Mouse (Mus musculus): ENCODE measurements around the gene Calm3. TPM values are rescaled to one million over a fixed set of nuclear protein-coding genes. Genes with fewer than 3 reads are reported as not detected.

Gene Calm3
- polyA plus RNA-seq, 1 experiment from 2014 or later = 127 TPM

GRCm38 (mm10) chr7:16931968-16932627 is 8.2 kb upstream of the Calm3 start:
- Histone ChIP-seq H3K4me3 (no peak overlapping the region), H3K4me1 (no peaks in the 10 kb centered on the region), H3K36me3 (no peaks in the 10 kb centered on the region), H3K27me3 (ENCODE audit: low read depth, poor library complexity, severe bottlenecking) (no peaks in the 10 kb centered on the region), H3K9me3 (replicated peaks) (no peaks in the 10 kb centered on the region), H3K27ac (no peak overlapping the region)
- 19% methylated on average over 14 of the region's 14 CpGs for WGBS
- peak; percentile 92 for DNase-seq (ENCODE audit: low spot score)

GRCm38 (mm10) chr7:16930850-16931249 is 6.9 kb upstream of the Calm3 start:
- Histone ChIP-seq H3K9me3 (replicated peaks) (no peaks in the 10 kb centered on the region), H3K27ac (no peak overlapping the region), H3K27me3 (ENCODE audit: low read depth, poor library complexity, severe bottlenecking) (no peaks in the 10 kb centered on the region), H3K36me3 (no peaks in the 10 kb centered on the region), H3K4me1 (no peaks in the 10 kb centered on the region), H3K4me3 (no peak overlapping the region)
- DNase-seq (ENCODE audit: low spot score) = peak; percentile 78
- 19% methylated on average over 1 of the region's 1 CpGs for WGBS

- no peaks in the 10 kb centered on the region for H3K36me3 ChIP-seq
- H3K27me3 ChIP-seq (ENCODE audit: low read depth, poor library complexity, severe bottlenecking) = no peaks in the 10 kb centered on the region
- H3K27ac ChIP-seq = no peak overlapping the region
- 42% methylated on average over 2 of the region's 2 CpGs for WGBS
- H3K4me3 ChIP-seq = no peak overlapping the region
- H3K9me3 ChIP-seq (replicated peaks) = no peaks in the 10 kb centered on the region
- no peak for DNase-seq (ENCODE audit: low spot score)
- no peaks in the 10 kb centered on the region for H3K4me1 ChIP-seq
These were observed 4.4 kb upstream of the Calm3 start for GRCm38 (mm10) chr7:16928341-16928740.

- H3K27me3 ChIP-seq (ENCODE audit: low read depth, poor library complexity, severe bottlenecking) = no peaks in the 10 kb centered on the region
- peak overlapping the region; percentile 85 for H3K4me3 ChIP-seq
- peaks cover 37% of the 10 kb centered on the region for H3K36me3 ChIP-seq
- peaks cover 45% of the 10 kb centered on the region for H3K4me1 ChIP-seq
- no peaks in the 10 kb centered on the region for H3K9me3 ChIP-seq (replicated peaks)
- under 1% methylated on average over 57 of the region's 57 CpGs for WGBS
- no peak for DNase-seq (ENCODE audit: low spot score)
- peak overlapping the region; percentile 96 for H3K27ac ChIP-seq
These were observed 454 bp downstream of the Calm3 start for GRCm38 (mm10) chr7:16923283-16924036.

GRCm38 (mm10) chr7:16922360-16922973 is 1.4 kb downstream of the Calm3 start:
- Histone ChIP-seq H3K9me3 (replicated peaks) (no peaks in the 10 kb centered on the region), H3K27ac (peak overlapping the region; percentile 96), H3K36me3 (peaks cover 47% of the 10 kb centered on the region), H3K4me3 (peak overlapping the region; percentile 85), H3K27me3 (ENCODE audit: low read depth, poor library complexity, severe bottlenecking) (no peaks in the 10 kb centered on the region), H3K4me1 (peaks cover 54% of the 10 kb centered on the region)
- DNase-seq (ENCODE audit: low spot score) = peak; percentile 35
- 69% methylated on average over 10 of the region's 10 CpGs for WGBS

- Histone ChIP-seq H3K4me1 (peaks cover 58% of the 10 kb centered on the region), H3K9me3 (replicated peaks) (no peaks in the 10 kb centered on the region), H3K4me3 (peak overlapping the region; percentile 85), H3K36me3 (peaks cover 52% of the 10 kb centered on the region), H3K27ac (peak overlapping the region; percentile 96), H3K27me3 (ENCODE audit: low read depth, poor library complexity, severe bottlenecking) (no peaks in the 10 kb centered on the region)
- DNase-seq (ENCODE audit: low spot score) = no peak
- WGBS = 68% methylated on average over 6 of the region's 6 CpGs
These were observed 2.0 kb downstream of the Calm3 start for GRCm38 (mm10) chr7:16921881-16922335.

GRCm38 (mm10) chr7:16920818-16921791 is 2.8 kb downstream of the Calm3 start:
- H3K27ac ChIP-seq = peak overlapping the region; percentile 96
- 43% methylated on average over 21 of the region's 21 CpGs for WGBS
- no peaks in the 10 kb centered on the region for H3K9me3 ChIP-seq (replicated peaks)
- peak overlapping the region; percentile 85 for H3K4me3 ChIP-seq
- peaks cover 62% of the 10 kb centered on the region for H3K4me1 ChIP-seq
- H3K27me3 ChIP-seq (ENCODE audit: low read depth, poor library complexity, severe bottlenecking) = no peaks in the 10 kb centered on the region
- peaks cover 60% of the 10 kb centered on the region for H3K36me3 ChIP-seq
- DNase-seq (ENCODE audit: low spot score) = peak; percentile 64

- Histone ChIP-seq H3K27me3 (ENCODE audit: low read depth, poor library complexity, severe bottlenecking) (no peaks in the 10 kb centered on the region), H3K9me3 (replicated peaks) (no peaks in the 10 kb centered on the region), H3K36me3 (peaks cover 70% of the 10 kb centered on the region), H3K4me3 (peak overlapping the region; percentile 23), H3K4me1 (peaks cover 62% of the 10 kb centered on the region), H3K27ac (peak overlapping the region; percentile 51; the same call in 1 of the 2 replicates)
- 87% methylated on average over 7 of the region's 7 CpGs for WGBS
- no peak for DNase-seq (ENCODE audit: low spot score)
These were observed 3.7 kb downstream of the Calm3 start for GRCm38 (mm10) chr7:16920150-16920579.

- Histone ChIP-seq H3K4me1 (peaks cover 62% of the 10 kb centered on the region), H3K27ac (peak overlapping the region; percentile 51; the same call in 1 of the 2 replicates)
These were observed 4.3 kb downstream of the Calm3 start for GRCm38 (mm10) chr7:16919395-16920149.

GRCm38 (mm10) chr7:16918670-16919069 is 5.2 kb downstream of the Calm3 start:
- H3K27ac ChIP-seq = no peak overlapping the region
- H3K36me3 ChIP-seq = peaks cover 85% of the 10 kb centered on the region
- H3K4me1 ChIP-seq = peaks cover 62% of the 10 kb centered on the region
- H3K27me3 ChIP-seq (ENCODE audit: low read depth, poor library complexity, severe bottlenecking) = no peaks in the 10 kb centered on the region
- H3K4me3 ChIP-seq = no peak overlapping the region
- WGBS = 87% methylated on average over 3 of the region's 3 CpGs
- no peak for DNase-seq (ENCODE audit: low spot score)
- no peaks in the 10 kb centered on the region for H3K9me3 ChIP-seq (replicated peaks)

More at GRCm38 (mm10) chr7:16919395-16920149, 4.3 kb downstream of the Calm3 start:
- Histone ChIP-seq H3K4me3 (peak overlapping the region; percentile 23), H3K27me3 (ENCODE audit: low read depth, poor library complexity, severe bottlenecking) (no peaks in the 10 kb centered on the region), H3K9me3 (replicated peaks) (no peaks in the 10 kb centered on the region), H3K36me3 (peaks cover 76% of the 10 kb centered on the region)
- DNase-seq (ENCODE audit: low spot score) = no peak
- 84% methylated on average over 13 of the region's 13 CpGs for WGBS

GRCm38 (mm10) chr7:16918014-16918413 is 5.9 kb downstream of the Calm3 start:
- no peaks in the 10 kb centered on the region for H3K27me3 ChIP-seq (ENCODE audit: low read depth, poor library complexity, severe bottlenecking)
- H3K27ac ChIP-seq = no peak overlapping the region
- 83% methylated on average over 9 of the region's 9 CpGs for WGBS
- H3K4me1 ChIP-seq = peaks cover 60% of the 10 kb centered on the region
- DNase-seq (ENCODE audit: low spot score) = no peak
- no peak overlapping the region for H3K4me3 ChIP-seq
- H3K36me3 ChIP-seq = peaks cover 89% of the 10 kb centered on the region
- H3K9me3 ChIP-seq (replicated peaks) = no peaks in the 10 kb centered on the region

All from limb, embryonic 10.5 days (tissue).